Mouse (Mus musculus) ES-Bruce4 (cell line): ENCODE results near the gene Cd48.

Experiments
- CTCF ChIP-seq: IDR thresholded peaks from one replicate; pipeline ENCODE4 v1.8.1; 2011; ENCODE audit warnings: low read depth, low read length
- POLR2A ChIP-seq: IDR thresholded peaks from one replicate; pipeline ENCODE4 v1.8.1; 2011; ENCODE audit warnings: low read length; ENCODE audit not compliant: insufficient read depth

- TF ChIP-seq POLR2A (no peak), CTCF (no peak)
Measured at GRCm38 (mm10) chr1:171647716-171648115, 34.1 kb upstream of the Cd48 start.
